Mouse (Mus musculus): ENCODE measurements around the gene Tnik.

Tnik gene

GRCm38 (mm10) chr3:28705522-28706137 is 442.6 kb downstream of the Tnik start:
- in situ Hi-C loops (cut with MboI, MseI), result no loop called here

GRCm38 (mm10) chr3:28706736-28707135 is 443.7 kb downstream of the Tnik start:
- in situ Hi-C loops (cut with MboI, MseI), result no loop called here

- in situ Hi-C loops (cut with MboI, MseI), result no loop called here
These were observed 446.7 kb downstream of the Tnik start for GRCm38 (mm10) chr3:28709740-28710139.

GRCm38 (mm10) chr3:28713913-28714698 is 451.1 kb downstream of the Tnik start:
- in situ Hi-C loops (cut with MboI, MseI), result no loop called here

GRCm38 (mm10) chr3:28718521-28718920 is 455.5 kb downstream of the Tnik start:
- in situ Hi-C loops (cut with MboI, MseI), result no loop called here

GRCm38 (mm10) chr3:28721218-28721617 is 458.2 kb downstream of the Tnik start:
- in situ Hi-C loops (cut with MboI, MseI), result no loop called here

- in situ Hi-C loops (cut with MboI, MseI), result no loop called here
These were observed 458.8 kb downstream of the Tnik start for GRCm38 (mm10) chr3:28721838-28722237.

- in situ Hi-C loops (cut with MboI, MseI), result no loop called here
These were observed 459.5 kb downstream of the Tnik start for GRCm38 (mm10) chr3:28722531-28722930.

GRCm38 (mm10) chr3:28723534-28723933 is 460.5 kb downstream of the Tnik start:
- in situ Hi-C loops (cut with MboI, MseI), result no loop called here

- in situ Hi-C loops (cut with MboI, MseI), result no loop called here
These were observed 462.2 kb downstream of the Tnik start for GRCm38 (mm10) chr3:28725203-28725602.

All from T-helper 2 cell (primary cell).